Mouse (Mus musculus): ENCODE measurements around the gene Dtx2.

GRCm38 (mm10) chr5:136078136-136078535, 83.5 kb downstream of the Dtx2 start:
- no peak for TF ChIP-seq ZNF384 (IDR thresholded peaks at IDR 0.05; ENCODE audit: low read depth, low read length)
- TF ChIP-seq HCFC1 (IDR thresholded peaks at IDR 0.05; ENCODE audit: borderline replicate concordance, insufficient read depth, low read length) = no peak
- no peak for TF ChIP-seq ZC3H11A (IDR thresholded peaks at IDR 0.05; ENCODE audit: borderline replicate concordance, low read depth, low read length)
